Mouse (Mus musculus) liver, embryonic 14.5 days (tissue): Measurements from ENCODE around the gene Gm8677. TPM values are rescaled to one million over a fixed set of nuclear protein-coding genes. Genes with fewer than 3 reads are reported as not detected.
"Not testable (repeated sequence)": the region's sequence is repeated elsewhere in the genome, so short reads cannot be mapped to it uniquely, and the experiment has no call there.

ENCODE experiments used
- ATAC-seq: fragments of 200-750 bp; cut with Nextera tagmentation; 2 replicates; pipeline ENCODE4 v1.8.0; 2017; ENCODE audit warnings: moderate number of reproducible peaks, mild to moderate bottlenecking, moderate library complexity; ENCODE audit not compliant: insufficient read depth
- DNase-seq, 3 experiments: peaks; one replicate each; pipeline ENCODE4 v3.0.0-alpha.2; 2012 to 2013; ENCODE audit warnings: low read depth in 3 of 3, low spot score in 3 of 3
- H3K27ac ChIP-seq: fragments of 300-500 bp; sonication (generic); 2 replicates; pipeline ENCODE4 v1.5.1; 2014; ENCODE audit warnings: moderate library complexity, mild to moderate bottlenecking, control low read depth, inconsistent platforms
- H3K27me3 ChIP-seq: fragments of 300-500 bp; sonication (generic); 2 replicates; pipeline ENCODE4 v1.6.1; 2014; ENCODE audit warnings: mild to moderate bottlenecking, low read length, moderate library complexity; ENCODE audit not compliant: control insufficient read depth, insufficient read depth
- H3K36me3 ChIP-seq: fragments of 300-500 bp; sonication (generic); replicated peaks from 2 replicates; pipeline ENCODE4 v1.6.1; 2014; ENCODE audit warnings: low read depth; ENCODE audit not compliant: control insufficient read depth, insufficient read depth
- H3K4me1 ChIP-seq, 2 experiments: fragments of 200-500 bp in 1 of 2; fragments of 300-500 bp in 1 of 2; sonication (generic) in 1 of 2; replicated peaks; 2 replicates each; pipeline ENCODE4 v1.6.1; 2012 to 2014; ENCODE audit warnings: antibody characterized with exemption in 1 of 2, inconsistent platforms in 1 of 2, low read length in 1 of 2; ENCODE audit not compliant: control insufficient read depth in 2 of 2, insufficient read depth in 2 of 2
- H3K4me2 ChIP-seq: fragments of 300-500 bp; sonication (generic); 2 replicates; pipeline ENCODE4 v1.6.1; 2014; ENCODE audit warnings: low read depth, mild to moderate bottlenecking, control low read depth, moderate library complexity
- H3K4me3 ChIP-seq, 2 experiments: fragments of 200-500 bp in 1 of 2; fragments of 300-500 bp in 1 of 2; sonication (generic) in 1 of 2; 2 replicates each; pipeline ENCODE4 v1.5.1; 2012 to 2014; ENCODE audit warnings: low read depth in 2 of 2, low read length in 2 of 2, mild to moderate bottlenecking in 2 of 2, control low read depth in 1 of 2, inconsistent platforms in 1 of 2, moderate library complexity in 1 of 2; ENCODE audit not compliant: insufficient read depth in 1 of 2
- H3K9ac ChIP-seq: fragments of 300-500 bp; sonication (generic); replicated peaks from 2 replicates; pipeline ENCODE4 v1.6.1; 2014; ENCODE audit warnings: mild to moderate bottlenecking, control low read depth, moderate library complexity
- H3K9me3 ChIP-seq: fragments of 300-500 bp; sonication (generic); 2 replicates; pipeline ENCODE4 v1.6.1; 2016; ENCODE audit warnings: low read length, mixed read lengths; ENCODE audit not compliant: control insufficient read depth
- WGBS: fragments of 180-500 bp; shearing (Covaris S2); extraction: QIAGEN DNeasy Blood & Tissue Kit; methylation state at CpG from one replicate; pipeline ENCODE4 v1.1.7; 2014; ENCODE audit not compliant: insufficient replicate concordance; 5-methylcytosine and 5-hydroxymethylcytosine counted together
- polyA plus RNA-seq, 2 experiments: library from polyadenylated mRNA; depleted of rRNA in 1 of 2; stranded (reverse) in 1 of 2; unstranded in 1 of 2; fragments of >200 nt; fragmentation: Nextera tagmentation in 1 of 2; extraction: Ambion mirVana in 1 of 2; gene quantifications; 2 replicates each; pipeline versions ENCODE4 v1.2.1 to v1.2.3; 2012 to 2014

Gm8677 gene
- polyA plus RNA-seq (2012; rRNA removed): not detected in 2 replicates
- polyA plus RNA-seq (2014; fragmentation: Nextera tagmentation; extraction: Ambion mirVana): not detected in 2 replicates

DNA sequence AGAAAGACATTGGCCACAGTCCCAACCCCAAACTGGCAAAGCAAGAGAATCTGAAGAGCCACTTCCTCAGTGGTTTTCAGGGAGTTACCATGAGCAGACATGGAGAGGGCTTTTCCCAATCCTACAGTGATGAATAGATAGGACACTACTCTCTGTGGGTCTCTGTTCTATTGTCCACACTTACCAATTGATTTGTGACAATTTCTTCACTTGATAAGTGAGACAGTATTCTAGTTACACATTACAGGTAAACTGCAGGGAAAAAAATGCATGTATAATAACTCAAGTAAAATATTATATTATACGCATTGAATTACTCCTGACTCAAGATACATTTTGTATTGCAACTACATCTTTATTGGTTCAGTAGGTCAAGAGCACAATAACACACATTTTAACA lies at the start of gene Gm8677:
Gm8677 (minus strand) TSS at position 101 of the 400 bp plus-strand sequence.
- H3K4me2 ChIP-seq, DNase-seq, H3K27me3 ChIP-seq, H3K4me3 ChIP-seq, H3K36me3 ChIP-seq, H3K9me3 ChIP-seq, H3K9ac ChIP-seq, H3K27ac ChIP-seq, H3K4me1 ChIP-seq, ATAC-seq: not testable (repeated sequence)
- WGBS: no CpG with 5 or more reads among the region's 1 CpGs

DNA sequence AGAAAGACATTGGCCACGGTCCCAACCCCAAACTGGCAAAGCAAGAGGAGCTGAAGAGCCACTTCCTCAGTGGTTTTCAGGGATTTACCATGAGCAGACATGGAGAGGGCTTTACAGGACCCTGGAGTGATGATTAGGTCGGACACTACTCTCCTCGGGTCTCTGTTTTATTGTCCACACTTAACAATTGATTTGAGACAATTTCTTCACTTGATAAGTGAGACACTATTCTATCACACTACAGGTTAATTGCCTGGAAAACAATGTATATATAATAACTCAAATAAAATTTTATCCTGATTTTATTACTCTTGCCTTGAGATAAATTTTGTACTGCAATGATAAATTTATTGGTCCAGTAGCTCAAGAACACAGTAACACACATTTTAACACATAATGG lies 30.6 kb upstream of the Gm8677 start, which contains the start of gene Gm4201:
Gm4201 (minus strand) TSS at position 101 of the 400 bp plus-strand sequence.
- H3K36me3 ChIP-seq, ATAC-seq, H3K4me2 ChIP-seq, DNase-seq, H3K9me3 ChIP-seq, H3K4me1 ChIP-seq, H3K27ac ChIP-seq, H3K4me3 ChIP-seq, H3K27me3 ChIP-seq, H3K9ac ChIP-seq: not testable (repeated sequence)
- WGBS: no CpG with 5 or more reads among the region's 3 CpGs

DNA sequence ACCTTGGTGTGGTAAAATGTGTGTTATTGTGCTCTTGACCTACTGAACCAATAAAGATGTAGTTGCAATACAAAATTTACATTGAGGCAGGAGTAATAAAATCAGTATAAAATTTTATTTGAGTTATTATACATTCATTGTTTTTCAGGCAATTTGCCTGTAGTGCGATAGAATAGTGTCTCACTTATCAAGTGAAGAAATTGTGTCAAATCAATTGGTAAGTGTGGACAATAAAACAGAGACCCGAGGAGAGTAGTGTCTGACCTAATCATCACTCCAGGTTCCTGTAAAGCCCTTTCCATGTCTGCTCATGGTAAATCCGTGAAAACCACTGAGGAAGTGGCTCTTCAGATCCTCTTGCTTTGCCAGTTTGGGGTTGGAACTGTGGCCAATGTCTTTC lies 12.0 kb downstream of the Gm8677 start, which contains the start of gene Vmn1r152:
Vmn1r152 (plus strand) TSS at position 301 of the 400 bp plus-strand sequence.
- H3K36me3 ChIP-seq: not testable (repeated sequence)

DNA sequence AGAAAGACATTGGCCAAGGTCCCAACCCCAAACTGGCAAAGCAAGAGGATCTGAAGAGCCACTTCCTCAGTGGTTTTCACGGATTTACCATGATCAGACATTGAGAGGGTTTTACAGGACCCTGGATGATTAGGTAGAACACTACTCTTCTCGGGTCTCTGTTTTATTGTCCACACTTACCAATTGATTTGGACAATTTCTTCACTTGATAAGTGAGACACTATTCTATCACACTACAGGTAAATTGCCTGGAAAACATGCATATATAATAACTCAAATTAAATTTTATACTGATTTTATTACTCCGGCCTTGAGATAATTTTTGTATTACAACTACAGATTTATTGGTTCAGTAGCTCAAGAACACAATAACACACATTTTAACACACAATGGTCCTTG lies 35.1 kb downstream of the Gm8677 start, which contains the start of gene Vmn1r151:
Vmn1r151 (minus strand) TSS at position 101 of the 400 bp plus-strand sequence.
- not testable (repeated sequence) for H3K9me3 ChIP-seq, H3K4me1 ChIP-seq, H3K9ac ChIP-seq, H3K4me3 ChIP-seq, H3K36me3 ChIP-seq, H3K27me3 ChIP-seq, DNase-seq, ATAC-seq, H3K4me2 ChIP-seq, H3K27ac ChIP-seq
- WGBS: 9% methylated on average over 1 of the region's 3 CpGs

More for the DNA sequence above, 12.0 kb downstream of the Gm8677 start, which contains the start of gene Vmn1r152:
- H3K4me3 ChIP-seq, H3K9ac ChIP-seq, H3K9me3 ChIP-seq, H3K4me1 ChIP-seq, DNase-seq, H3K27me3 ChIP-seq, H3K4me2 ChIP-seq, ATAC-seq, H3K27ac ChIP-seq: not testable (repeated sequence)
- no CpG with 5 or more reads among the region's 3 CpGs for WGBS

Other genes with a start within 250 kb of the Gm8677 start
- gene Gm4187, start 205.2 kb downstream of the Gm8677 start, polyA plus RNA-seq (2012; rRNA removed): not detected in 2 replicates
- gene Gm4187, start 205.2 kb downstream of the Gm8677 start, polyA plus RNA-seq (2014; fragmentation: Nextera tagmentation; extraction: Ambion mirVana): not detected in 2 replicates
- not detected in 2 replicates for gene Gm8660, start 163.8 kb downstream of the Gm8677 start, polyA plus RNA-seq (2012; rRNA removed)
- not detected in 2 replicates for gene Gm8660, start 163.8 kb downstream of the Gm8677 start, polyA plus RNA-seq (2014; fragmentation: Nextera tagmentation; extraction: Ambion mirVana)
- not detected in 2 replicates for gene Vmn1r148, start 121.3 kb downstream of the Gm8677 start, polyA plus RNA-seq (2012; rRNA removed)
- not detected in 2 replicates for gene Vmn1r148, start 121.3 kb downstream of the Gm8677 start, polyA plus RNA-seq (2014; fragmentation: Nextera tagmentation; extraction: Ambion mirVana)
- gene Vmn1r149, start 96.7 kb downstream of the Gm8677 start, polyA plus RNA-seq (2012; rRNA removed): not detected in 2 replicates
- gene Vmn1r149, start 96.7 kb downstream of the Gm8677 start, polyA plus RNA-seq (2014; fragmentation: Nextera tagmentation; extraction: Ambion mirVana): not detected in 2 replicates
- gene Gm10665, start 70.8 kb downstream of the Gm8677 start, polyA plus RNA-seq (2012; rRNA removed): not detected in 2 replicates
- not detected in 2 replicates for gene Gm10665, start 70.8 kb downstream of the Gm8677 start, polyA plus RNA-seq (2014; fragmentation: Nextera tagmentation; extraction: Ambion mirVana)
- not detected in 2 replicates for gene Vmn1r151, start 35.2 kb downstream of the Gm8677 start, polyA plus RNA-seq (2012; rRNA removed)
- not detected in 2 replicates for gene Vmn1r151, start 35.2 kb downstream of the Gm8677 start, polyA plus RNA-seq (2014; fragmentation: Nextera tagmentation; extraction: Ambion mirVana)
- gene Vmn1r152, start 11.9 kb downstream of the Gm8677 start, polyA plus RNA-seq (2012; rRNA removed): not detected in 2 replicates
- not detected in 2 replicates for gene Vmn1r152, start 11.9 kb downstream of the Gm8677 start, polyA plus RNA-seq (2014; fragmentation: Nextera tagmentation; extraction: Ambion mirVana)
- not detected in 2 replicates for gene Gm4201, start 30.5 kb upstream of the Gm8677 start, polyA plus RNA-seq (2012; rRNA removed)
- not detected in 2 replicates for gene Gm4201, start 30.5 kb upstream of the Gm8677 start, polyA plus RNA-seq (2014; fragmentation: Nextera tagmentation; extraction: Ambion mirVana)
- gene Gm4565, start 53.2 kb upstream of the Gm8677 start, polyA plus RNA-seq (2012; rRNA removed): not detected in 2 replicates
- not detected in 2 replicates for gene Gm4565, start 53.2 kb upstream of the Gm8677 start, polyA plus RNA-seq (2014; fragmentation: Nextera tagmentation; extraction: Ambion mirVana)
- gene Vmn1r155, start 123.1 kb upstream of the Gm8677 start, polyA plus RNA-seq (2012; rRNA removed): not detected in 2 replicates
- not detected in 2 replicates for gene Vmn1r155, start 123.1 kb upstream of the Gm8677 start, polyA plus RNA-seq (2014; fragmentation: Nextera tagmentation; extraction: Ambion mirVana)
- not detected in 2 replicates for gene Gm8693, start 157.4 kb upstream of the Gm8677 start, polyA plus RNA-seq (2012; rRNA removed)
- not detected in 2 replicates for gene Gm8693, start 157.4 kb upstream of the Gm8677 start, polyA plus RNA-seq (2014; fragmentation: Nextera tagmentation; extraction: Ambion mirVana)
- gene Gm4567, start 184.8 kb upstream of the Gm8677 start, polyA plus RNA-seq (2012; rRNA removed): not detected in 2 replicates
- not detected in 2 replicates for gene Gm4567, start 184.8 kb upstream of the Gm8677 start, polyA plus RNA-seq (2014; fragmentation: Nextera tagmentation; extraction: Ambion mirVana)
- not detected in 2 replicates for gene Vmn1r157, start 226.8 kb upstream of the Gm8677 start, polyA plus RNA-seq (2012; rRNA removed)
- gene Vmn1r157, start 226.8 kb upstream of the Gm8677 start, polyA plus RNA-seq (2014; fragmentation: Nextera tagmentation; extraction: Ambion mirVana): not detected in 2 replicates